Mouse (Mus musculus): Measurements from ENCODE around the gene Jpt2.

DNA sequence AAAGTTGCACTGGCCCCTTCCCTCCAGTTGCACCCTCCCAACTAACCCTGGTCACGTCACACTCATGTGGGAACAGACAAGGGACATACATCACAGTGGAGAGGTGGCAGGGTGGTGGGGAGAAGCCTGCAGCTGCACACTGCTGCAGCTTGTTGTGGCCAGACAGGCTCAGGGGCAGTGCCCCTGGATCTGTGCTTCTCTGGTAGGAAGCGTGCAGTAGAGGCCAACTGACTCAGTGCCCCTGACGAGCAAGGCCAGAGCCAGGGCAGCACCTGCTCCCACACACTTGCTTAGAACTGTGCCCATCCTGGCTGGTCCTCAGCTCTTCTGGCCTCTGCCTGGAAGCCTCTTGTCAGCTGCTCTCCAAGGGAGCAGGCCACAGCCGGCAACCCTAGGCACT is 62.9 kb downstream of the Jpt2 start:
- no peak for TF ChIP-seq CTCF (IDR thresholded peaks at IDR 0.05; ENCODE audit: low read depth, low read length)
- no peak for TF ChIP-seq POLR2A (IDR thresholded peaks at IDR 0.05; ENCODE audit: extremely low read depth, insufficient read depth, low read length)
